Mouse (Mus musculus) E14TG2a.4 (cell line): ENCODE measurements around the gene Prtn3.

Experiments used
- CTCF ChIP-seq: conservative IDR thresholded peaks from 2 replicates; pipeline ENCODE4 v1.5.1; 2014; ENCODE audit warnings: low read length
- POU5F1 ChIP-seq: IDR thresholded peaks from 2 replicates; pipeline ENCODE4 v1.6.1; 2014; ENCODE audit warnings: low read length, borderline replicate concordance

DNA sequence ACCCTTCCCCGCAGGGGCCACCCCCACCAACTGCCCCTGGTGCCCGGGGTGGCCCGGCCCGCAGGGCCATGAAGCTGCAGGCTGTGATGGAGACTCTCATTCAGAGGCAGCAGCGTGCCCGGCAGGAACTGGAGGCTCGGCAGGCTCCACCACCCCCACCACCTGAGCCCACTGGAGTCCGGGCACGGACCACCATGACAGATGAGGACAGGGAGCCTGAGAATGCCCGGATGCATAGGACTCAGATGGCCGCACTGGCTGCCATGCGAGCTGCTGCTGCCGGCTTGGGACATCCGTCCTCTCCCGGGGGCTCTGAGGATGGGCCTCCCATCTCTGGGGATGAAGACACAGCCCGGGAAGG is 56.5 kb downstream of the Prtn3 start:
- TF ChIP-seq CTCF = no peak
- no peak for TF ChIP-seq POU5F1
